Mouse (Mus musculus): ENCODE results near the gene Smtnl1. TPM values are rescaled to one million over a fixed set of nuclear protein-coding genes. Genes with fewer than 3 reads are reported as not detected.

Smtnl1 gene
- total and polyA plus RNA-seq, 3 experiments: 0.13 to 1.5 TPM; not detected in 1

GRCm38 (mm10) chr2:84809330-84809729 lies 13.1 kb downstream of the Smtnl1 start:
- TF ChIP-seq ZC3H11A (IDR thresholded peaks at IDR 0.05; ENCODE audit: low read depth, low read length): no peak
- Histone ChIP-seq H3K4me2 (ENCODE audit: insufficient read depth, low read depth, poor library complexity, severe bottlenecking) (no peak overlapping the region), H3K4me3 (replicated peaks in 1 of 3; ENCODE audit: low read depth in 2 of 3, low read length in 2 of 3, poor library complexity in 1 of 3) (no peak overlapping the region), H3K4me1 (ENCODE audit: control insufficient read depth in 1 of 2, insufficient read depth in 2 of 2) (no peaks in the 10 kb centered on the region), H3K9ac (ENCODE audit: insufficient read depth, low read depth) (no peak overlapping the region), H3K36me3 (replicated peaks in 1 of 2; ENCODE audit: control insufficient read depth in 1 of 2, insufficient read depth in 1 of 2, low read length in 1 of 2) (peaks cover 0 to 5% of the 10 kb centered on the region in 2 experiments), H3K27ac (ENCODE audit: insufficient read depth, low read depth) (no peak overlapping the region), H3K9me3 (replicated peaks; ENCODE audit: low read length) (no peaks in the 10 kb centered on the region), H3K27me3 (replicated peaks) (no peaks in the 10 kb centered on the region), H3K79me2 (replicated peaks; ENCODE audit: control insufficient read depth, extremely low read depth, insufficient read depth, poor library complexity, severe bottlenecking) (no peaks in the 10 kb centered on the region)
- no peak for DNase-seq (ENCODE audit: extremely low read depth)
- dilution Hi-C loops (cut with MboI; ENCODE audit: extremely low pct_ligation_motif_present, extremely low pct_unique_long_range_greater_than_20kb, low sequenced_read_pairs): no loop called here
- in situ Hi-C loops (cut with MboI; ENCODE audit: low pct_ligation_motif_present, low pct_unique_long_range_greater_than_20kb, low sequenced_read_pairs): no loop called here

GRCm38 (mm10) chr2:84806546-84806945 lies 15.9 kb downstream of the Smtnl1 start:
- dilution Hi-C loops (cut with MboI; ENCODE audit: extremely low pct_ligation_motif_present, extremely low pct_unique_long_range_greater_than_20kb, low sequenced_read_pairs): no loop called here
- DNase-seq (ENCODE audit: extremely low read depth): no peak
- H3K4me1 ChIP-seq (ENCODE audit: control insufficient read depth in 1 of 2, insufficient read depth in 2 of 2): no peaks in the 10 kb centered on the region
- H3K9ac ChIP-seq (ENCODE audit: insufficient read depth, low read depth): no peak overlapping the region
- H3K79me2 ChIP-seq (replicated peaks; ENCODE audit: control insufficient read depth, extremely low read depth, insufficient read depth, poor library complexity, severe bottlenecking): no peaks in the 10 kb centered on the region
- no peak overlapping the region for H3K27ac ChIP-seq (ENCODE audit: insufficient read depth, low read depth)
- H3K4me2 ChIP-seq (ENCODE audit: insufficient read depth, low read depth, poor library complexity, severe bottlenecking): no peak overlapping the region
- no peaks in the 10 kb centered on the region for H3K27me3 ChIP-seq (replicated peaks)
- H3K9me3 ChIP-seq (replicated peaks; ENCODE audit: low read length): no peaks in the 10 kb centered on the region
- in situ Hi-C loops (cut with MboI; ENCODE audit: low pct_ligation_motif_present, low pct_unique_long_range_greater_than_20kb, low sequenced_read_pairs): no loop called here
- peaks cover 0 to 5% of the 10 kb centered on the region in 2 experiments for H3K36me3 ChIP-seq (replicated peaks in 1 of 2; ENCODE audit: control insufficient read depth in 1 of 2, insufficient read depth in 1 of 2, low read length in 1 of 2)
- TF ChIP-seq CHD1 (IDR thresholded peaks at IDR 0.05; ENCODE audit: low read depth, low read length): no peak
- TF ChIP-seq UBTF (IDR thresholded peaks at IDR 0.05; ENCODE audit: low read depth, low read length): no peak
- TF ChIP-seq SIN3A (IDR thresholded peaks at IDR 0.05; ENCODE audit: low read length): no peak
- TF ChIP-seq HCFC1 (IDR thresholded peaks at IDR 0.05; ENCODE audit: low read depth, low read length): no peak
- no peak for TF ChIP-seq MYC (IDR thresholded peaks at IDR 0.05; ENCODE audit: low read depth, low read length)
- TF ChIP-seq JUN (IDR thresholded peaks at IDR 0.05; ENCODE audit: insufficient read depth, low read depth, low read length): no peak
- no peak for TF ChIP-seq POLR2A (IDR thresholded peaks at IDR 0.05; ENCODE audit: low read depth, low read length)
- no peak for TF ChIP-seq MEF2A (IDR thresholded peaks at IDR 0.05; ENCODE audit: borderline replicate concordance, low read depth, low read length)
- TF ChIP-seq MAZ (IDR thresholded peaks at IDR 0.05; ENCODE audit: low read depth, low read length): no peak
- no peak for TF ChIP-seq MAFK (IDR thresholded peaks at IDR 0.05; ENCODE audit: insufficient replicate concordance, low read length)
- TF ChIP-seq PAX5 (IDR thresholded peaks at IDR 0.05; ENCODE audit: low read length): no peak
- TF ChIP-seq E2F4 (IDR thresholded peaks at IDR 0.05; ENCODE audit: insufficient replicate concordance, low read depth, low read length): no peak
- TF ChIP-seq IRF4 (IDR thresholded peaks at IDR 0.05; ENCODE audit: low read depth, low read length): no peak
- no peak for TF ChIP-seq ETS1 (conservative IDR thresholded peaks at IDR 0.05; ENCODE audit: low read depth, low read length)
- no peak for TF ChIP-seq NELFE (IDR thresholded peaks at IDR 0.05; ENCODE audit: low read depth, low read length)
- no peak for TF ChIP-seq ELF1 (IDR thresholded peaks at IDR 0.05; ENCODE audit: low read depth, low read length)
- no peak for TF ChIP-seq MXI1 (IDR thresholded peaks at IDR 0.05; ENCODE audit: low read depth, low read length)
- no peak for TF ChIP-seq NRF1 (IDR thresholded peaks at IDR 0.05; ENCODE audit: low read depth, low read length)
- no peak overlapping the region for H3K4me3 ChIP-seq (replicated peaks in 1 of 3; ENCODE audit: low read depth in 2 of 3, low read length in 2 of 3, poor library complexity in 1 of 3)

Data from CH12.LX (cell line).